Mouse (Mus musculus): ENCODE measurements around the gene Kif5c. TPM values are rescaled to one million over a fixed set of nuclear protein-coding genes. Genes with fewer than 3 reads are reported as not detected.

Kif5c gene
- polyA plus RNA-seq, 1 experiment from 2014 or later, result 36.3 TPM

- Histone ChIP-seq H3K4me1 (ENCODE audit: control insufficient read depth, insufficient read depth, low read length) (no peaks in the 10 kb centered on the region), H3K36me3 (replicated peaks; ENCODE audit: control insufficient read depth, insufficient read depth, low read depth, low read length) (no peaks in the 10 kb centered on the region)
Measured at GRCm38 (mm10) chr2:49728896-49729610, 110.0 kb downstream of the Kif5c start.

GRCm38 (mm10) chr2:49729611-49729969 is 110.5 kb downstream of the Kif5c start:
- H3K36me3 ChIP-seq (replicated peaks; ENCODE audit: control insufficient read depth, insufficient read depth, low read depth, low read length), result no peaks in the 10 kb centered on the region
- 78% methylated on average over 2 of the region's 2 CpGs for WGBS
- ATAC-seq (replicated peaks; ENCODE audit: insufficient number of reproducible peaks, low FRiP score, low TSS enrichment, low read depth), result no peak

More at GRCm38 (mm10) chr2:49728896-49729610, 110.0 kb downstream of the Kif5c start:
- ATAC-seq (replicated peaks; ENCODE audit: insufficient number of reproducible peaks, low FRiP score, low TSS enrichment, low read depth) (no peak), DNase-seq (ENCODE audit: low spot score) (no peak)
- Histone ChIP-seq H3K9me3 (replicated peaks; ENCODE audit: control insufficient read depth, low read length) (no peaks in the 10 kb centered on the region), H3K27ac (replicated peaks; ENCODE audit: low read depth, low read length) (no peak overlapping the region), H3K27me3 (ENCODE audit: control insufficient read depth, insufficient read depth, low read length) (no peaks in the 10 kb centered on the region), H3K4me3 (ENCODE audit: low read depth, low read length) (no peak overlapping the region), H3K9ac (replicated peaks; ENCODE audit: low read length) (no peak overlapping the region), H3K4me2 (ENCODE audit: low read depth, low read length) (no peak overlapping the region)
- WGBS, result 80% methylated on average over 10 of the region's 10 CpGs

GRCm38 (mm10) chr2:49730183-49730582 is 111.1 kb downstream of the Kif5c start:
- Histone ChIP-seq H3K27me3 (ENCODE audit: control insufficient read depth, insufficient read depth, low read length) (no peaks in the 10 kb centered on the region), H3K36me3 (replicated peaks; ENCODE audit: control insufficient read depth, insufficient read depth, low read depth, low read length) (no peaks in the 10 kb centered on the region; the same call in 1 of the 2 replicates), H3K4me3 (ENCODE audit: low read depth, low read length) (no peak overlapping the region), H3K4me2 (ENCODE audit: low read depth, low read length) (no peak overlapping the region), H3K4me1 (ENCODE audit: control insufficient read depth, insufficient read depth, low read length) (no peaks in the 10 kb centered on the region), H3K27ac (replicated peaks; ENCODE audit: low read depth, low read length) (no peak overlapping the region), H3K9ac (replicated peaks; ENCODE audit: low read length) (no peak overlapping the region), H3K9me3 (replicated peaks; ENCODE audit: control insufficient read depth, low read length) (no peaks in the 10 kb centered on the region)
- ATAC-seq (replicated peaks; ENCODE audit: insufficient number of reproducible peaks, low FRiP score, low TSS enrichment, low read depth), result no peak
- 44% methylated on average over 5 of the region's 5 CpGs for WGBS
- DNase-seq (ENCODE audit: low spot score), result no peak

More at GRCm38 (mm10) chr2:49729611-49729969, 110.5 kb downstream of the Kif5c start:
- Histone ChIP-seq H3K9ac (replicated peaks; ENCODE audit: low read length) (no peak overlapping the region), H3K9me3 (replicated peaks; ENCODE audit: control insufficient read depth, low read length) (no peaks in the 10 kb centered on the region), H3K27ac (replicated peaks; ENCODE audit: low read depth, low read length) (no peak overlapping the region), H3K4me2 (ENCODE audit: low read depth, low read length) (no peak overlapping the region), H3K4me3 (ENCODE audit: low read depth, low read length) (no peak overlapping the region), H3K4me1 (ENCODE audit: control insufficient read depth, insufficient read depth, low read length) (no peaks in the 10 kb centered on the region), H3K27me3 (ENCODE audit: control insufficient read depth, insufficient read depth, low read length) (no peaks in the 10 kb centered on the region)
- no peak for DNase-seq (ENCODE audit: low spot score)

- peak overlapping the region; percentile 17 for H3K4me2 ChIP-seq (ENCODE audit: low read depth, low read length)
- H3K27me3 ChIP-seq (ENCODE audit: control insufficient read depth, insufficient read depth, low read length), result no peaks in the 10 kb centered on the region
- H3K27ac ChIP-seq (replicated peaks; ENCODE audit: low read depth, low read length), result peak overlapping the region; percentile 29; the same call in 1 of the 2 replicates
- H3K9me3 ChIP-seq (replicated peaks; ENCODE audit: control insufficient read depth, low read length), result no peaks in the 10 kb centered on the region
- H3K4me3 ChIP-seq (ENCODE audit: low read depth, low read length), result no peak overlapping the region
- 23% methylated on average over 11 of the region's 11 CpGs for WGBS
- DNase-seq (ENCODE audit: low spot score) (peak; percentile 75), ATAC-seq (replicated peaks; ENCODE audit: insufficient number of reproducible peaks, low FRiP score, low TSS enrichment, low read depth) (peak; percentile 36)
- no peaks in the 10 kb centered on the region; the same call in 1 of the 2 replicates for H3K36me3 ChIP-seq (replicated peaks; ENCODE audit: control insufficient read depth, insufficient read depth, low read depth, low read length)
- no peak overlapping the region for H3K9ac ChIP-seq (replicated peaks; ENCODE audit: low read length)
- no peaks in the 10 kb centered on the region for H3K4me1 ChIP-seq (ENCODE audit: control insufficient read depth, insufficient read depth, low read length)
Measured at GRCm38 (mm10) chr2:49732745-49733655, 113.9 kb downstream of the Kif5c start.

GRCm38 (mm10) chr2:49733656-49734008 is 114.5 kb downstream of the Kif5c start:
- H3K4me2 ChIP-seq (ENCODE audit: low read depth, low read length), result peak overlapping the region; percentile 17
- H3K9ac ChIP-seq (replicated peaks; ENCODE audit: low read length), result no peak overlapping the region
- H3K9me3 ChIP-seq (replicated peaks; ENCODE audit: control insufficient read depth, low read length), result no peaks in the 10 kb centered on the region
- DNase-seq (ENCODE audit: low spot score), result peak; percentile 74
- H3K27ac ChIP-seq (replicated peaks; ENCODE audit: low read depth, low read length), result no peak overlapping the region
- no peaks in the 10 kb centered on the region for H3K4me1 ChIP-seq (ENCODE audit: control insufficient read depth, insufficient read depth, low read length)
- WGBS, result 20% methylated on average over 7 of the region's 7 CpGs
- no peaks in the 10 kb centered on the region; the same call in 1 of the 2 replicates for H3K36me3 ChIP-seq (replicated peaks; ENCODE audit: control insufficient read depth, insufficient read depth, low read depth, low read length)
- no peaks in the 10 kb centered on the region for H3K27me3 ChIP-seq (ENCODE audit: control insufficient read depth, insufficient read depth, low read length)
- no peak overlapping the region for H3K4me3 ChIP-seq (ENCODE audit: low read depth, low read length)
- ATAC-seq (replicated peaks; ENCODE audit: insufficient number of reproducible peaks, low FRiP score, low TSS enrichment, low read depth), result peak; percentile 36; the same call in 1 of the 2 replicates

GRCm38 (mm10) chr2:49734013-49734780 is 115.1 kb downstream of the Kif5c start:
- Histone ChIP-seq H3K9me3 (replicated peaks; ENCODE audit: control insufficient read depth, low read length) (no peaks in the 10 kb centered on the region), H3K4me3 (ENCODE audit: low read depth, low read length) (no peak overlapping the region), H3K36me3 (replicated peaks; ENCODE audit: control insufficient read depth, insufficient read depth, low read depth, low read length) (no peaks in the 10 kb centered on the region; the same call in 1 of the 2 replicates), H3K27me3 (ENCODE audit: control insufficient read depth, insufficient read depth, low read length) (no peaks in the 10 kb centered on the region), H3K9ac (replicated peaks; ENCODE audit: low read length) (no peak overlapping the region), H3K4me1 (ENCODE audit: control insufficient read depth, insufficient read depth, low read length) (no peaks in the 10 kb centered on the region), H3K27ac (replicated peaks; ENCODE audit: low read depth, low read length) (no peak overlapping the region), H3K4me2 (ENCODE audit: low read depth, low read length) (no peak overlapping the region)
- DNase-seq (ENCODE audit: low spot score) (peak; percentile 93), ATAC-seq (replicated peaks; ENCODE audit: insufficient number of reproducible peaks, low FRiP score, low TSS enrichment, low read depth) (peak; percentile 10; the same call in 1 of the 2 replicates)
- 37% methylated on average over 7 of the region's 7 CpGs for WGBS

GRCm38 (mm10) chr2:49735386-49735785 is 116.3 kb downstream of the Kif5c start:
- ATAC-seq (replicated peaks; ENCODE audit: insufficient number of reproducible peaks, low FRiP score, low TSS enrichment, low read depth) (no peak), DNase-seq (ENCODE audit: low spot score) (no peak)
- H3K4me2 ChIP-seq (ENCODE audit: low read depth, low read length), result no peak overlapping the region
- H3K4me3 ChIP-seq (ENCODE audit: low read depth, low read length), result no peak overlapping the region
- H3K36me3 ChIP-seq (replicated peaks; ENCODE audit: control insufficient read depth, insufficient read depth, low read depth, low read length), result no peaks in the 10 kb centered on the region; the same call in 1 of the 2 replicates
- no peak overlapping the region for H3K9ac ChIP-seq (replicated peaks; ENCODE audit: low read length)
- no peak overlapping the region for H3K27ac ChIP-seq (replicated peaks; ENCODE audit: low read depth, low read length)
- H3K4me1 ChIP-seq (ENCODE audit: control insufficient read depth, insufficient read depth, low read length), result no peaks in the 10 kb centered on the region
- no peaks in the 10 kb centered on the region for H3K9me3 ChIP-seq (replicated peaks; ENCODE audit: control insufficient read depth, low read length)
- no peaks in the 10 kb centered on the region for H3K27me3 ChIP-seq (ENCODE audit: control insufficient read depth, insufficient read depth, low read length)
- 90% methylated on average over 13 of the region's 13 CpGs for WGBS

Measured in embryonic facial prominence, embryonic 11.5 days (tissue).